Mouse (Mus musculus): Measurements from ENCODE around the gene Med19.

GRCm38 (mm10) chr2:84695007-84695695, 16.9 kb downstream of the Med19 start:
- no peak for TF ChIP-seq HCFC1 (IDR thresholded peaks at IDR 0.05; ENCODE audit: borderline replicate concordance, insufficient read depth, low read length)
- TF ChIP-seq CHD2 (IDR thresholded peaks at IDR 0.05; ENCODE audit: low read depth, low read length), result no peak
- no peak for TF ChIP-seq ZNF384 (IDR thresholded peaks at IDR 0.05; ENCODE audit: low read depth, low read length)
- no peak for TF ChIP-seq ZC3H11A (IDR thresholded peaks at IDR 0.05; ENCODE audit: borderline replicate concordance, low read depth, low read length)
